Mouse (Mus musculus) small intestine, adult 2 months (tissue): ENCODE data around the gene Vsig10l.

ENCODE experiments used
- CTCF ChIP-seq: fragments of 200-500 bp; IDR thresholded peaks from 2 replicates; pipeline ENCODE4 v1.5.1; 2012; ENCODE audit warnings: low read depth, mild to moderate bottlenecking, control low read depth, inconsistent platforms, low read length, moderate library complexity, mixed read lengths; ENCODE audit not compliant: insufficient replicate concordance, insufficient read length; ENCODE audit errors: extremely low read depth
- POLR2A ChIP-seq: fragments of 200-500 bp; IDR thresholded peaks from 2 replicates; pipeline ENCODE4 v1.6.1; 2012; ENCODE audit warnings: low read depth, mild to moderate bottlenecking, control low read depth, inconsistent platforms, low read length, moderate library complexity

DNA sequence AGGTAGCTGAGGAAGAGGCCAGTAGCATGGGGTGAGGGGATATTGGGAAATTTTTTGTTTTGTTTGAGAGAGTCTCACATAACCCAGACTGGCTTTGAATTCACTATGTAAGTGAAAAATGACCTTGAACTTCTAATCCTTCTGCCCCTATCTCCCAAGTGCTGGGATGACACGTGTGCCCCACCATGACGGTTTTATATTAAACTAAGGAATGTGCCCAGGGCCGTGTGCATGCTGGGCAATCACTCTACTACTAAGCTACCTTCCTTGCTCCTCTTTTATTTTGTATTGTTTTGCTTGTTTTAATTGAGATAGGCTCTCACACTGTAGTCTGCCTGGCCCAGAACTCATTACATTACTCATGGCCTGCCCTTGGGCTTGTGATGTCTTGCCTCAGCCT is 21.9 kb upstream of the Vsig10l start:
- TF ChIP-seq CTCF (no peak), POLR2A (no peak)
